Mouse (Mus musculus) retina, postnatal 7 days (tissue): ENCODE results near the gene Tnfsf12.
"Not testable (repeated sequence)": the region's sequence is repeated elsewhere in the genome, so short reads cannot be mapped to it uniquely, and the experiment has no call there.

ENCODE experiments used
- DNase-seq: peaks from one replicate; pipeline ENCODE4 v3.0.0-alpha.2; 2012; ENCODE audit warnings: low read depth, low spot score

Gene Tnfsf12

DNA sequence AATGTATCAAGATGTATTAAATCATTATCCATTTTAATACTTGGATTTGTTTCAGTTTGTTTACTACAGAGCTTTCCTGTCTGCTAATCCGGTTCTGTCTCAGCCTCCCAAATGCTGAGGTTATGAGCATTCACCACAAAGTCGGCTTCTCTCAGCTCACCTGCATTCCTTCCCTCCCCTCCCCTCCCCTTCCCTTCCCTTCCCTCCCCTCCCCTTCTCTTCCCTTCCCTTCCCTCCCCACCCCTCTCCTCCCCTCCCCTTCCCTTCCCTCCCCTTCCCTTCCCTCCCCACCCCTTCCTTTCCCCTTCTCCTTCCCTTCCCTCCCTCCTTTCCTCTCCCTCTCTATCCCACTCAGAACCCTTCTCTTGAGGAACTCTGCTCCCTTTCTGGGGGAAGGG, 9.0 kb upstream of the Tnfsf12 start:
- no peak for DNase-seq

- DNase-seq = no peak
Measured at GRCm38 (mm10) chr11:69703814-69704612, 8.4 kb upstream of the Tnfsf12 start.

- DNase-seq = not testable (repeated sequence)
Measured at GRCm38 (mm10) chr11:69703381-69703780, 7.7 kb upstream of the Tnfsf12 start.

DNA sequence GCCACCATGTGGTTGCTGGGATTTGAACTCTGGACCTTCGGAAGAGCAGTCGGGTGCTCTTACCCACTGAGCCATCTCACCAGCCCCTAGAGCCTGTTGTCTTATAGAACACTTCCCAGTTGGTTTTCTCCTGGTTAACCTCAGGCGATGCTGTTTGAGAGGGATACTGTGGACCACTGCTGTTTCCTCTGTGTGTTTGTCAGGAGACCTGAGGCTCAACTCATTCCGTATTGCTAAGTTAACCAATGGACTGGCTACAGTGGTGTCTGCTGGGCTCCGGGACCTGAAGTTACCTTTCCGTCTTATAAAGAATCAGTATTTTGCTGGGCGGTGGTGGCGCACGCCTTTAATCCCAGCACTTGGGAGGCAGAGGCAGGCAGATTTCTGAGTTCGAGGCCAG, 7.2 kb upstream of the Tnfsf12 start:
- DNase-seq = not testable (repeated sequence)

GRCm38 (mm10) chr11:69699595-69699994, 3.9 kb upstream of the Tnfsf12 start:
- no peak for DNase-seq

DNA sequence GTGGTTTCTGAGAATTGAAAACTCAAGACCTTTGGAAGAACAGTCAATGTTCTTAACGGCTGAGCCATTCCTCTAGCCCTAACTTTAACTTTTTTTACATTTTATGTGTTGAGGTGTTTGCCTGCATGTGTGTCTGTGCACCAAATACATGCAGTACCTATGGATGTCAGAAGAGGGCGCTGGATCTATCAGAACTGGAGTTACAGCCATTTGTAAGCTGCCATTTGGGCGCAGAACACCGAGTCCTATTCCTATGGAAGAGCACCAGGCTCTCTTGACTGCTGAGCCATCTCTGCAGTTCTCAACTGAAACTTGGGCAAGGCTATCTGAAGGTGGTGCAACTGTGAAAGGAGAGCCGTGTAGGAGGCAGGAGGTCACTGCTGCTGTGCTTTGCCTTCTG, 2.9 kb upstream of the Tnfsf12 start:
- DNase-seq = no peak

GRCm38 (mm10) chr11:69697396-69697795, 1.7 kb upstream of the Tnfsf12 start:
- DNase-seq = no peak

- DNase-seq = no peak
Measured at GRCm38 (mm10) chr11:69695046-69695360, 646 bp downstream of the Tnfsf12 start.

- peak; percentile 86 for DNase-seq
Measured at GRCm38 (mm10) chr11:69693421-69693965, 2.2 kb downstream of the Tnfsf12 start.

DNA sequence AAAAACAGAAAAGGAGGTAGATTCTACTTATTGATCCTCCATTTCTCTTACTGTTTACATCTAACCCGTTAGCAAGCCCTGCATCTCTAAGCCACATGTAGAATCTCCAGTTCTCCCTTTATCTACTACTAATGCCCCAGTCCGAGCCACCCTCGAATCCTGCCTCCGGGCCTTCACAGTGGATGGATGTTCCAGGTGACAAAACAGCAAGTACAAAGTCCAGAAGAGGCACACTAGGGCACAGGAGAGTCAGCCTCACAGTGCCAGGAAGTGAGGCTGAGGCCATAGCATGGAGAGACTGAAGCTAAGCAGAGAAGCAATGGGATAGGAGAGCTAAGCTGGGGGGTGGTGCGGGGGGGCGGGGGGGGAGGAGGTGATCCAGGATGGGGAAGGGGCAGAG, 2.8 kb downstream of the Tnfsf12 start:
- DNase-seq = no peak

GRCm38 (mm10) chr11:69692196-69692811, 3.3 kb downstream of the Tnfsf12 start:
- no peak for DNase-seq

- DNase-seq = no peak
Measured at GRCm38 (mm10) chr11:69689891-69690290, 5.8 kb downstream of the Tnfsf12 start.

DNA sequence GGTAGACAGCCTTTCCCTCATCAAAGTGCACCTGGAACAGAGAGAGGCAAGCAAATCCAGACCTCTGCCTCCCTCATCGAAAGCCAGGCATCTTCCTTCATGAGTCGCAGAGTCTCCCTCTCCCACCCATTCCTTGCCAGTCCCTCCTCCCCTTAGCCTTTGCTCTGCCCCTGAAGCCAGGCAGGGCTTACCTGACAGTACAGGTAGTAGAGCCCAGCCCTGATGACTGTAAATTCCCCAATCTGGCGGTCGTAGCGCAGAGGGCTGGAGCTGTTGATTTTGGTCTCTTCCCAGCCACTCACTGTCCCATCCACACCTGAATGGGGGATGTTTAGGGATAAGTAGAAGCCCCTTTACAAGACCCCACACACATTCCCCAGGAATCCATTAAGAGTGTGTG, 8.6 kb downstream of the Tnfsf12 start:
- no peak for DNase-seq

- DNase-seq = no peak
Measured at GRCm38 (mm10) chr11:69686377-69686776, 9.3 kb downstream of the Tnfsf12 start.

DNA sequence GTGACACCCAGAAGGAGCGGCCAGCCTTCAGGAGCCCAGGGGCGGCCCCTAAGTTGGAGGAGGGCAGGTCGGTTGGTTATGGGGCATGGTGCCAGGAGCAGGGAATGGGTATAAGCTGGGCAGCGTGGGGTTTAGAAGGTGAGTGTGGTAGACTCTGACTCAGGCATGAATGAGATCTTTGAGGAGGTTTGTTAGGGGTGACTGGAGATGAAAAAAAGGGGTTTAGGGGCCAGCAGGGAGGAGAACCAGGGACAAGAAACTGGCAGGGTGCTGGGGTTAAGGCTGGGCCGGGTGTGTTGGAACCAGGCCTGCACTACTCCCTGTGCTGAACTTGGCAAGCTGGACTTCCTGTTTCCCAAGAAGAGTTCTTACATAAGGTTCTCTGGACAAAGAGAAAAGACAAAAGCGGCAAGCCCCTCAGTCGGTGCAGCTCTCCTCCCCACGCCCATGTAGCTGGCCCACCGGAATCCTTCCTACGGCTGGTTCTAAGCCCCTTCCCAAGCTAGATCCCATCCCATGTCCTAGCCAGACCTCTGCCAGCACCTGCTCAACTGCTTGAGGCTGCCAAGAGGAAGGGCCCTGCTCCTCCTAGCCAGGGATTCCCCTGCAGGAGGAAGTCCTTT, 10.0 kb downstream of the Tnfsf12 start, which contains the start of gene Tnfsf13:
Tnfsf13 (minus strand) TSS at position 259 of the 623 bp plus-strand sequence.
- DNase-seq = no peak

- DNase-seq = no peak
Measured at GRCm38 (mm10) chr11:69684936-69685335, 10.7 kb downstream of the Tnfsf12 start.

GRCm38 (mm10) chr11:69684128-69684745, 11.4 kb downstream of the Tnfsf12 start:
- DNase-seq = no peak

DNA sequence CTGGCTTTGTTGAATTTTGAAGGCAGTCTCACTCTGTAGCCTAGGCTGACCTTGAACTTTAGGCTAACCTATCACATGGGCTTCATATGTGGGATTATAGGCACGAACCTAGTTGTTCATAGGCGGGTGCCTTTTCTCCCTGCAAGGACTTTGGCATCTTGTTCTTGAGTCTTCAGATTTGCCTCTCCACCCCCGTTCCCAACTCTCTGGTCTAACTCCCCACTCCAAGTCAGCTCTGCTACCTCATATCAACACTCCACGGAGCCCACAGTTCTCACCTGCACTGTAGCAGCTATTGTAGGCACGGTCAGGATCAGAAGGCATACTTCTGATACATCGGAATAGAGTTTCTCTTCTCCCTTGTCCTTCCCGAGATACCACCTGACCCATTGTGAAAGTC, 12.1 kb downstream of the Tnfsf12 start:
- no peak for DNase-seq

DNA sequence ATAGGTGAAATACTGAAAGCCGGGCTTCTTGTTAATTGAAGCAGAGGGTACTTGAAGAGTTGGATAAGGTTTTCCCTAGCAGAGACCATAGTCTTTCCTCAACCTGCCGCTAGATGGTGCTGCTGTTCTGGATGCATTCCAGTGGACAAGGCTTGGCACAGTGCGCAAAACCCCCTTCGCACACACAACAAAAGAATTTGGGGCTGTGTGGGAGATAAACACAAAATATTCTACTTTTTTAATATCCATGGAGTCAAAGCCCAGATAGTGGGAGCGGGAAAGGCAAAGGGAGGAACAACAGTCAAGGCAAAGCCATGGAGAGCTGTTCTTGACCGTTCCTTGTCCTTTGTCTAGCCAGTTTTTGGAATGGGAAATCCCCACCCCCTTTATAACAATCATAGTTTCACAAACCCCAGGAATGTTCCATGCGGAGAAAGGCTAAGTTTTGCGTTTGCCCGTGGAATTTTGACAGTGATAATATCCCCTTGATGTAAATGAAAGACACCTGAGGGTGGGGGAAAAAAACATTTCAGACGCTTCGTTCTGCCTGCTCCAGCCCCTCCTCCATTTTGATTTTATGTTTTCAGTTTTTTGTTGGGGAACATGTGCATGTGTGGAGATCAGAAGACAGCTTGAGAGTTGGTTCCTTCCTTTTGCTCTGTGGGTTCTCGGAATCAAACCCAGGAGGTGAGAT, 12.7 kb downstream of the Tnfsf12 start:
- peak; percentile 85 for DNase-seq

- DNase-seq = no peak
Measured at GRCm38 (mm10) chr11:69682209-69682839, 13.3 kb downstream of the Tnfsf12 start.
